Mouse (Mus musculus): ENCODE results near the gene Nedd4. TPM values are rescaled to one million over a fixed set of nuclear protein-coding genes. Genes with fewer than 3 reads are reported as not detected.

The Nedd4 gene
- polyA plus RNA-seq, 1 experiment from 2014 or later, result 98.2 TPM

DNA sequence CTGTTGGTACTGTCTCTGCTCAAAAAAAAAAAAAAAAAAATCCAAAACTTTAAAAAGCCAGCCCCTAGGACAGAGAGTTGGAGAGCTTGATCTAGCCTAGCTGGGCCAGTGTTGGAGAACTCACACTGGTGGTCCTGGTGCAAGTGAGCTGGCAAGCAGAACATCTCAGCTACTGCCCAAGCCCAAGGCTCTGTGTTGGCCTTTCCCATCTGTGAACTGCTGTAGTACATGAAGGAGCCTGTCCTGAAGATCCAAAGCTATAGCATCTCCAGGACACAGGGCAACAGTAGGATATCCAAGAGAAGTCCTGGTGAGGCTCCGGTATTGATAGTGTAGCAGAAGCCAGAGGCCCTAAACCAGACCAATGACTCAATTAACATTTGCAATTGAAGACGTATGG lies 88.1 kb downstream of the Nedd4 start:
- Histone ChIP-seq H3K27me3 (ENCODE audit: control insufficient read depth, insufficient read depth, low read depth, low read length) (no peaks in the 10 kb centered on the region), H3K9ac (ENCODE audit: low read depth, low read length) (no peak overlapping the region), H3K27ac (ENCODE audit: low read length) (no peak overlapping the region), H3K4me2 (ENCODE audit: low read depth, low read length) (no peak overlapping the region), H3K9me3 (replicated peaks; ENCODE audit: control insufficient read depth, low read length) (no peaks in the 10 kb centered on the region), H3K4me3 (ENCODE audit: low read depth, low read length) (no peak overlapping the region), H3K4me1 (ENCODE audit: control insufficient read depth, low read depth, low read length) (no peaks in the 10 kb centered on the region), H3K36me3 (ENCODE audit: control insufficient read depth, insufficient read depth) (peaks cover 28% of the 10 kb centered on the region)
- ATAC-seq (ENCODE audit: low read depth), result no peak
- 64% methylated on average over 2 of the region's 2 CpGs for WGBS (ENCODE audit: insufficient replicate concordance)

DNA sequence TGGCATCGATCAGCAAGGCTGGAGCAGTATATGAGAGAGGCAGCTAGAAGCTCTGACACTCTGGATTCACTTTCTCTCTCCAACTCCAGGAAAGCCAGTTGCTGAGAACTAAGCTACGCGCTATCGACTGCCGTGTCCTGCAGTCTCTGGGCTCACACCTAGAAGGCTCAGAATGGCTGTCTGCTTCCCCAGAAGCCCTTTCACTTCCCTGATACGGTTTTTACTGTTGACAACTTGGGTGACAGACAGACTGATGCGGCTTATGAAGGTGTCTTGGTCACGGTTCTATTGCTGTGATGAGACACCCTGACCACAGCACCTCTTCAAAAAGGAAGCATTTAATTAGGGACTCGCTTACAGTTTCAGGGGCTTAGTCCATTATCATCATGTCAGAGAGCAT lies 90.5 kb downstream of the Nedd4 start:
- no peak overlapping the region for H3K9ac ChIP-seq (ENCODE audit: low read depth, low read length)
- ATAC-seq (ENCODE audit: low read depth), result no peak
- no peak overlapping the region for H3K27ac ChIP-seq (ENCODE audit: low read length)
- no peaks in the 10 kb centered on the region for H3K27me3 ChIP-seq (ENCODE audit: control insufficient read depth, insufficient read depth, low read depth, low read length)
- WGBS (ENCODE audit: insufficient replicate concordance), result 55% methylated on average over 9 of the region's 9 CpGs
- no peak overlapping the region for H3K4me3 ChIP-seq (ENCODE audit: low read depth, low read length)
- H3K4me1 ChIP-seq (ENCODE audit: control insufficient read depth, low read depth, low read length), result no peaks in the 10 kb centered on the region
- no peak overlapping the region for H3K4me2 ChIP-seq (ENCODE audit: low read depth, low read length)
- H3K36me3 ChIP-seq (ENCODE audit: control insufficient read depth, insufficient read depth), result peaks cover 8% of the 10 kb centered on the region
- no peaks in the 10 kb centered on the region for H3K9me3 ChIP-seq (replicated peaks; ENCODE audit: control insufficient read depth, low read length)

DNA sequence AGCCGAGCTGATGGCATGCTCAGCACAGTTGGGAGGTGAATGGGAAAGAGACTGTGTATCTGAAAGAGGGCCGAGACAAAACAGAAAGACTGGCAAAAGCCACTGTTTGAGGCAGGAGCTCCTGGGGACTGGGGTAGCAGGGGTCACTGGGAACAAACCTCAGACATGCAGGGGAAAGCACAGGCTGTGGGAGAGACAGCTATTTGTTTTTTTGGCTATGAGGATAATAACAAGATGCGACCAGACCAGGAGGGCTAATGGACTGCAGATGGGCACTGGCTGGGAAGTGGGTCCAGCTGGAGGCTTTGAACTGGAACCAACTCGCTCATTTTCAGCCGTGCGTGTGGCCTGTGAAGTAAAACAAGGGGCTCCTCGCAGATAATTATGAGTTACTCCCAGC lies 91.6 kb downstream of the Nedd4 start:
- Histone ChIP-seq H3K4me2 (ENCODE audit: low read depth, low read length) (no peak overlapping the region), H3K27me3 (ENCODE audit: control insufficient read depth, insufficient read depth, low read depth, low read length) (no peaks in the 10 kb centered on the region), H3K36me3 (ENCODE audit: control insufficient read depth, insufficient read depth) (peaks cover 5% of the 10 kb centered on the region), H3K27ac (ENCODE audit: low read length) (no peak overlapping the region), H3K4me1 (ENCODE audit: control insufficient read depth, low read depth, low read length) (no peaks in the 10 kb centered on the region), H3K9ac (ENCODE audit: low read depth, low read length) (no peak overlapping the region), H3K4me3 (ENCODE audit: low read depth, low read length) (no peak overlapping the region), H3K9me3 (replicated peaks; ENCODE audit: control insufficient read depth, low read length) (no peaks in the 10 kb centered on the region)
- no peak for ATAC-seq (ENCODE audit: low read depth)
- WGBS (ENCODE audit: insufficient replicate concordance), result 30% methylated on average over 7 of the region's 7 CpGs

DNA sequence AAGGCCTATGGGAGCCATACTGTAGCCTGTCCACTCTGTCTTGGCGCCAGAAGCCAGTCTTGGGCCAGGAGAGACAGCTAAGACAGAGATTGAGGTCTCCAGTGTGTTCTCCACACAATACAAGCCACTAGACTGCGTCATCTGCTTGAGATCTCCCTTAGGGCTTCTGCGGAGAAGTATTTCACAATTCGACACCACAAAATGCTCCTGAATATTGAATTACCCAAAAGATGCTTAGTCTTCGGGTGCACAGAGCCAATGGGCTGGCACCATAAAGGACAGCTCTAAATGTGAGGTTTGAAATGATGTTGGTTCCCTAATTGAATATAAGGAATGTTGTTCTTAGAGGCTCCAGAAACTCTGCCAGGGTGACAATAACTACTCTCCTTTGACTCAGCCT lies 95.0 kb downstream of the Nedd4 start:
- Histone ChIP-seq H3K9ac (ENCODE audit: low read depth, low read length) (no peak overlapping the region), H3K4me3 (ENCODE audit: low read depth, low read length) (no peak overlapping the region), H3K27me3 (ENCODE audit: control insufficient read depth, insufficient read depth, low read depth, low read length) (no peaks in the 10 kb centered on the region), H3K36me3 (ENCODE audit: control insufficient read depth, insufficient read depth) (no peaks in the 10 kb centered on the region), H3K4me2 (ENCODE audit: low read depth, low read length) (no peak overlapping the region), H3K9me3 (replicated peaks; ENCODE audit: control insufficient read depth, low read length) (no peaks in the 10 kb centered on the region), H3K27ac (ENCODE audit: low read length) (no peak overlapping the region), H3K4me1 (ENCODE audit: control insufficient read depth, low read depth, low read length) (no peaks in the 10 kb centered on the region)
- no peak for ATAC-seq (ENCODE audit: low read depth)
- WGBS (ENCODE audit: insufficient replicate concordance), result 62% methylated on average over 5 of the region's 5 CpGs

DNA sequence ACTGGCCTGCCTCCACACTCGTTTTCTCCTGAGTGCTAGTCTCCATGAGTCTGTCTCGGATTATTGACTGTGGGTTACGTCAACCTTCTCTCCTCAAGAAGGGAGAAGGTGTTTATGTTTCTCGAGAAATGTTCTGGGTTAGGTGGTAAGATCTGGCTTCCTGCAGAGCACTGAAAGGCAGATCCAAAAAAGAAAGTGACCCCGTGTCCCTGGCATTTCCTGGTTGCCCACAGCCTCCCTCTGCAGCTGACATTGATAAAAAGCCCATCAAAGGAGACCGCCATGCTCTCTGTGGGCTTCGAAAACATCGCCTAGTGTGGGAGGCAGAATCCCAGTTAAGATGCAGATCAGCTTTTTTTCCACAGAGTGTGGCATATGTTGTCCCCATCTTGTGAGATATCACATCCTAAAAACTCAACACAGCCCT lies 96.6 kb downstream of the Nedd4 start:
- no peaks in the 10 kb centered on the region for H3K27me3 ChIP-seq (ENCODE audit: control insufficient read depth, insufficient read depth, low read depth, low read length)
- H3K4me1 ChIP-seq (ENCODE audit: control insufficient read depth, low read depth, low read length), result no peaks in the 10 kb centered on the region
- no peaks in the 10 kb centered on the region for H3K36me3 ChIP-seq (ENCODE audit: control insufficient read depth, insufficient read depth)
- 33% methylated on average over 8 of the region's 8 CpGs for WGBS (ENCODE audit: insufficient replicate concordance)
- H3K4me2 ChIP-seq (ENCODE audit: low read depth, low read length), result no peak overlapping the region
- H3K9me3 ChIP-seq (replicated peaks; ENCODE audit: control insufficient read depth, low read length), result no peaks in the 10 kb centered on the region
- ATAC-seq (ENCODE audit: low read depth), result no peak
- no peak overlapping the region for H3K27ac ChIP-seq (ENCODE audit: low read length)
- no peak overlapping the region for H3K9ac ChIP-seq (ENCODE audit: low read depth, low read length)
- H3K4me3 ChIP-seq (ENCODE audit: low read depth, low read length), result no peak overlapping the region

DNA sequence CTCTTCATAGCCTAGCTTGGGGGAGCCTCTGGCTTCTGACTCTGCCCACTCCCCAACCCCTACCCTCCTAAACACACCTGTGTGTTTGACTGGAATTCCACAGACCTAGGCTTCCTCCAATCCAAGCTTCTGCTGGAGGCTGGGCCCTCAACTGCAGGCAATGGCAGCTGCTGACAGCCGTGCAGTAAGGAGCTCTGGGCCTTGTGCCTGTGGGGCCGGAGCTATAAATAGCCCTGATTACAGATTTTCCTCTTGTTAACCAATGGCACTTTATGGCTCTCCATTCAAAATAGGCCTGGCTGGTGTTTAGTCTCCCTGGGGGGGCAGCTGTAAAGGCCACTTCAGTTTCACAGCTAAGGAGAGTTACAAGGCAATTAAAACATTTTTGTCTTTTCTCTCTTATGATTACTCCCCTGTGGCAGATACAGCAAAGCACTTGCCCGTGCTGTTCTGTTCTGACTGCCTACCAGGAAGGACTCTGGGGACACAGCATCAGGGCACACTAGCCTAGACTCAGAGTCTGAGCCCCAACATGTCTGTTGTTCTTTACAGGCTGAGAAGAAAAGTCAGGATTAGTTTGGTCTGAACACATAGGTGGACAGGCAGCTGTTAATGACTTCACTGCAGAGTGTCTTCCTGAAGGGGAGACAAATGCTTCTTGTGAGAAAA lies 101.0 kb downstream of the Nedd4 start:
- no peak overlapping the region for H3K27ac ChIP-seq (ENCODE audit: low read length)
- no peak overlapping the region for H3K4me3 ChIP-seq (ENCODE audit: low read depth, low read length)
- H3K4me1 ChIP-seq (ENCODE audit: control insufficient read depth, low read depth, low read length), result no peaks in the 10 kb centered on the region
- no peak for ATAC-seq (ENCODE audit: low read depth)
- no peak overlapping the region for H3K4me2 ChIP-seq (ENCODE audit: low read depth, low read length)
- no peaks in the 10 kb centered on the region for H3K36me3 ChIP-seq (ENCODE audit: control insufficient read depth, insufficient read depth)
- H3K9ac ChIP-seq (ENCODE audit: low read depth, low read length), result no peak overlapping the region
- no peaks in the 10 kb centered on the region for H3K9me3 ChIP-seq (replicated peaks; ENCODE audit: control insufficient read depth, low read length)
- 30% methylated on average over 3 of the region's 3 CpGs for WGBS (ENCODE audit: insufficient replicate concordance)
- no peaks in the 10 kb centered on the region for H3K27me3 ChIP-seq (ENCODE audit: control insufficient read depth, insufficient read depth, low read depth, low read length)

DNA sequence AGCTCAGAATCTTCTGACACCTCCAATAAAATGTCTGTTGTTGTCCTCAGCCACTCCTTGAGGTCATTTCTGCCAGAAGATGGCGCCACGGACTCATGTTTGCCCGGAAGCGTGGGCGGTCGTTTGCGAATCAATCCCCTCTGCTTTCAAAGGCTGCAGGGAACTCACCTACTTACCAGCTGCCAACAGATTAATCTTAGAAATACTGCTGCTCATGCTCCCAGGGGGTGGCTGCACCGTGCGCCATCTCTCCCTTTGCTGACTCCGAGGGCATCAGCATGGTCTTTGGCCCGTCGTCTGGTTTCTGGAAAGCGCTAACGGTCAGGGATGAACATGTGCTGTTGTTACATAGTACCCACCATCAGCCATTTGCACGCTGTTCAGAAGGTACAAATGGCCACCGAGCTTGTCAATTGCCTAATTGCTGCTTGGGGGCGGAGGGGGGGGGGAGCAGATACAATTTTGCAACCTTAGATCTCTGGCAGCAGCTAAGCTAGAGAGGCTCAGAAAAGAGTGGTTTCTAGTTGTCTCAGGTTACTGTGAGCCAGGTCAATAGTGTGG lies 104.7 kb downstream of the Nedd4 start:
- no peak overlapping the region for H3K9ac ChIP-seq (ENCODE audit: low read depth, low read length)
- peak overlapping the region; percentile 49 for H3K4me2 ChIP-seq (ENCODE audit: low read depth, low read length)
- peak overlapping the region; percentile 37 for H3K4me3 ChIP-seq (ENCODE audit: low read depth, low read length)
- no peaks in the 10 kb centered on the region for H3K27me3 ChIP-seq (ENCODE audit: control insufficient read depth, insufficient read depth, low read depth, low read length)
- H3K27ac ChIP-seq (ENCODE audit: low read length), result no peak overlapping the region; the same call in 1 of the 2 replicates
- H3K9me3 ChIP-seq (replicated peaks; ENCODE audit: control insufficient read depth, low read length), result no peaks in the 10 kb centered on the region
- 2% methylated on average over 17 of the region's 17 CpGs for WGBS (ENCODE audit: insufficient replicate concordance)
- ATAC-seq (ENCODE audit: low read depth), result peak; percentile 74
- H3K4me1 ChIP-seq (ENCODE audit: control insufficient read depth, low read depth, low read length), result no peaks in the 10 kb centered on the region
- no peaks in the 10 kb centered on the region for H3K36me3 ChIP-seq (ENCODE audit: control insufficient read depth, insufficient read depth)

DNA sequence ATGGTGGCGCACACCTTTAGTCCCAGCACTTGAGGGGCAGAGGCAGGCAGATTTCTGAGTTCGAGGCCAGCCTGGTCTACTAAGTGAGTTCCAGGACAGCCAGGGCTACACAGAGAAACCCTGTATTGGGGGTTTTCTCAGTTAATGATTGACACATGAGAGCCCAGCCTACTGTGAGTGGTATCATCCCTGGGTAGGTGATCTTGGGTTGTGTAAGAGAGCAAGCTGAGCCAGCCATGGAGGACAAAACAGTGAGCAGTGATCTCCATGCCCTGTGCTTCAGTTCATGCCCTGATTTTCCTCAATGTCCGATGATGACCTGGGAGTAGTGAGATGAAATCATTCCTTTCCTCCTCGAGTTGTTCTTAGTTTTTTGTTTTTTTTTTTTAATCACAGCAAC lies 112.9 kb downstream of the Nedd4 start:
- ATAC-seq (ENCODE audit: low read depth), result peak; percentile 62; the same call in 1 of the 2 replicates
- Histone ChIP-seq H3K27me3 (ENCODE audit: control insufficient read depth, insufficient read depth, low read depth, low read length) (no peaks in the 10 kb centered on the region), H3K4me1 (ENCODE audit: control insufficient read depth, low read depth, low read length) (no peaks in the 10 kb centered on the region; the same call in 1 of the 2 replicates), H3K27ac (ENCODE audit: low read length) (no peak overlapping the region), H3K4me2 (ENCODE audit: low read depth, low read length) (no peak overlapping the region), H3K9ac (ENCODE audit: low read depth, low read length) (no peak overlapping the region), H3K36me3 (ENCODE audit: control insufficient read depth, insufficient read depth) (no peaks in the 10 kb centered on the region), H3K4me3 (ENCODE audit: low read depth, low read length) (no peak overlapping the region), H3K9me3 (replicated peaks; ENCODE audit: control insufficient read depth, low read length) (no peaks in the 10 kb centered on the region)
- WGBS (ENCODE audit: insufficient replicate concordance), result 61% methylated on average over 4 of the region's 4 CpGs

DNA sequence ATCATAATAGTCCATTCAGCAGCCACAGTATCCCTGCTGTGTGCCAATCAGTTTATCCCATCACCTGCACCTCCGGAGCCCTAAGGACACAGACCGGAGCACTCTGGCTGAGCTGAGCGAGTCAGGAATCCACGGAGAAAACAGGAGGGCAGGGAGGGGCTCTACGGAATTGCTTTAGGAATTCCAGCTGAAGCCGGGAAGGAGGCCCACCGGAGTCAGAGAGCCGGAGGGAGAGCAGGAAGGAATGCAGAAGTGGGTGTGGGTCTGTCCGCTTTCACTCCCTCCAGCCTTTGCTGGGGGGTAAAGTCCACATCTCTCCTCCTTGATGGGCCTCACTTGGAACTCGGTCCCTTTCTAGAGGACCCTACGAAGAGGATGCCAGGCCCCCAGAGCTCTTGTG lies 116.9 kb downstream of the Nedd4 start:
- Histone ChIP-seq H3K36me3 (ENCODE audit: control insufficient read depth, insufficient read depth) (no peaks in the 10 kb centered on the region), H3K9me3 (replicated peaks; ENCODE audit: control insufficient read depth, low read length) (no peaks in the 10 kb centered on the region), H3K27ac (ENCODE audit: low read length) (no peak overlapping the region), H3K9ac (ENCODE audit: low read depth, low read length) (no peak overlapping the region), H3K4me3 (ENCODE audit: low read depth, low read length) (no peak overlapping the region), H3K27me3 (ENCODE audit: control insufficient read depth, insufficient read depth, low read depth, low read length) (no peaks in the 10 kb centered on the region), H3K4me1 (ENCODE audit: control insufficient read depth, low read depth, low read length) (no peaks in the 10 kb centered on the region; the same call in 1 of the 2 replicates), H3K4me2 (ENCODE audit: low read depth, low read length) (no peak overlapping the region)
- WGBS (ENCODE audit: insufficient replicate concordance), result 46% methylated on average over 11 of the region's 11 CpGs
- no peak for ATAC-seq (ENCODE audit: low read depth)

Data from liver, embryonic 16.5 days (tissue).